Mouse (Mus musculus) cerebellum, adult (tissue): ENCODE results near the gene Pacrg.

ENCODE experiments used
- ATAC-seq: cut with Nextera tagmentation; 2 replicates; pipeline ENCODE4 v1.9.2; 2017; ENCODE audit warnings: mild to moderate bottlenecking, moderate library complexity, mixed read lengths; ENCODE audit not compliant: insufficient number of reproducible peaks, low FRiP score, low TSS enrichment

Pacrg gene

DNA sequence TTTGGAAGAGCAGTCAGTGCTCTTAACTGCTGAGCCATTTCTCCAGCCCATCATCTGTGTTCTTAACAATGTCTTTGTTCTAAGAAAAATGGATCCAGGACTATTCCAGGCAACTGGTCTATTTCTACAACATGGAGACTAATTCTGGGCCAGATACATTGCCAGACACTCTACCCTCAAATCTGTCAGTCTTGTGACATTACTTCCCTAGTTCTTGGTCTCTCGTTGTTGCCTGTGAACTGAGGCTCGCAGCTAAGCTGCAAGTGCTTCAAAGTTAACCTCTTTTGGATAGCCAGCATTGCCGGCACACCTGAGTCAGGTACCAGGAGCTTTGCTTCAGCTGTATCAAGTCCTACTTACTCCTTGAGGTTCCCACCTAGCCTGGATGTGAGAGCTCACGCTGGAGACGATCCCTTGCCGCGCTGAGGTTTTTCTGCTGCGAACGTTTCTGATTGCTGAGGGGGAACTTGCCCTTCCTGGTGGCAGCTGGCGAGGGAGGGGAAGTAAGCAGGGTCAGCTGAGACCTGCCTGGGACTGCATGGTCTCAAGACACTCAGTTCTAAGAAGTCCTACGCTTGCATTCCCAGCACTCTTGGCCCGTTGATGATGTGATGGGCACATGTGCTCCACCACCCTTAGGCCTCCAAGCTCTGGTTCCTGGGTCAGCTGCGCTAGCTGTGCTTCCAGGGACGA lies 447.6 kb downstream of the Pacrg start:
- no peak for ATAC-seq

- peak; percentile 48 for ATAC-seq
These were observed 449.6 kb downstream of the Pacrg start for GRCm38 (mm10) chr17:10390232-10391172.

DNA sequence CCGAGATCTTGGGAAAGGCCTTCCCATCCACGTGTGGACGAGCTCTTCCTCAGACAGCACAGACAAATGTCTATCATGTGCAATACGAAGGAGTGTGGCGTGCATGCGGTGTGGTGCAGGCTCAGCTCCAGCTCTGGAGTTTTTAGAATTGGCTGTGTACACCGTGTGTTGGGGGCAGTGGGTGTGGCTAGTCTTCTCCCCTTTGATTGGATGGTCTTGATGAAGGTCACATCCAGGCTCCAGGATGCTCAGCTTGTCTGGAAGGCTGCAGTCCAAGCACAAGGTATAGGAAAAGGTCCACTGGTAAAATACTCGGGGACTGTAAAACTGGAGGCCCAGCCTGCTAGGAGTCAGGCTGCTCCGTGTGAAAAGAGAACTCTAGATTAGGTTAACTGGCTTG lies 450.4 kb downstream of the Pacrg start:
- ATAC-seq = no peak

DNA sequence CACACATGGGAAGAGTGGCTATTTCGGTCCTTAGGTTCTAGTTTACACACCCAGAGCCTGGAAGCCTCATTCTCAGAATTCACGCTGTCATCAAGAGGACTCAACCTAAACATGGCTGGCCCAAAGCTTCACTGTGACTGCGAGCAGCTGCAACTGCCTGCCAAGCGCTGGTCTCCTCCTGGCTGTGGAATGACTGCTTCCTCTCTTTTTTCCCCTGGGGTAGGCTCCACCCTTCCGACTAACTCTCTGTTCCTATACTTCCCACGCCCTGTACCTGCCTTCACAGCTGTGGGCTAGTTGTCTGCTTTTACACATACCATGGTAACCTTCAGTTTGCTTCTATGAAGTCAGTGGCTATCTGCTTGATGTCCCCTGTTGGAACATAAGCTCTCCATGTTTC lies 453.6 kb downstream of the Pacrg start:
- no peak for ATAC-seq

DNA sequence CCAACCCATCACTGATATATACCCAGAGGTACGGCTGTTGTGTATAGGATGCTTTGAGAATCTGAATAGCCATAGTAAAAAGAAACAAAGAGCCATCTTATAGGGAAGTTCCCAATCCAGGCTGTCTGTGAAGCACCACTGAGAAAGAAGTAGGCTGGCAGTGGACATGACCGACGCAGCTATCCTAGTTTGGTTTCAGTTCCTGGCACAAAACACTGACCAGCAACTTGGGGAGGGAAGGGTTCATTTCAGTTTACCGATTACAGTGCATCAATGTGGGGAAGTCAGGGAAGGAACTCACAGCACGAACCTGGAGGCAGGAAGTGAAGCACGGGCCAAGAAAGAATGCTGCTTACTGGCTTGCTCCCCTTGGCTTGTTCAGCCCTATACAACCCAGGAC lies 456.7 kb downstream of the Pacrg start:
- no peak for ATAC-seq

DNA sequence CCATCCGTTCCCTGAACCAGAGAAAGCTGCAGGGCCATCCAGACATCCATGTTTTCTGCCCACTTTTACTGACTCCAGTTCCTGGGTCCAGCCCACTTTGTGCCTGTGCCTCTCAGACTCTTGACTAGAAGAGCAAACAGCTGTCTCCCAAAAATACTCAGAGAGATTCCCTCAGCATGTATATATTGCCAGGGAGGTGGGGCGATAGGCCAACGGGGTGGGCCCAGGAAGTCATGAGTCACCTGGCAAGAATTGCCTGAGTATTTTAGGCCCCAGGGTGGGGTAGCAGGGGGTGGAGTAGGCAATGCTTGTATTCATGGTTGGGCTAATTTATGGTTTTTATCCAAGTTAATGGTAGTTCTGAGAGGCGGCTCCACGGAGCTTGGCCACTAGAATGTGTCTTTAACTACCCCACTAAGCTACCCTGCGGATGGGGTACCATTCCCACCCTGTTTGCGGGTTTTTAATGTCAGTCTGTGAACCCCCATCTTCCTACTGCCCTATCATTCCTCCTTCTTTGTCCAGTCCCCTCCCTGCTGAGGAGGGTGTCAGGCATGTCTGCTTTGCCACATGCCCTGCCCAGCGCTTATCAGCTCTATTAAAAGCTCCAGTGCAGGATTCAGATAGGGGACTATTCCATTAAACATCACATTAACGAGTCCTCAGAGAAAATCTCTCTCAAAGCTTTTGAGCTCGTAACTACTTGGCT lies 461.5 kb downstream of the Pacrg start:
- ATAC-seq = no peak

GRCm38 (mm10) chr17:10377606-10378005 lies 462.5 kb downstream of the Pacrg start:
- ATAC-seq = no peak

- no peak for ATAC-seq
These were observed 465.8 kb downstream of the Pacrg start for GRCm38 (mm10) chr17:10374316-10374715.

DNA sequence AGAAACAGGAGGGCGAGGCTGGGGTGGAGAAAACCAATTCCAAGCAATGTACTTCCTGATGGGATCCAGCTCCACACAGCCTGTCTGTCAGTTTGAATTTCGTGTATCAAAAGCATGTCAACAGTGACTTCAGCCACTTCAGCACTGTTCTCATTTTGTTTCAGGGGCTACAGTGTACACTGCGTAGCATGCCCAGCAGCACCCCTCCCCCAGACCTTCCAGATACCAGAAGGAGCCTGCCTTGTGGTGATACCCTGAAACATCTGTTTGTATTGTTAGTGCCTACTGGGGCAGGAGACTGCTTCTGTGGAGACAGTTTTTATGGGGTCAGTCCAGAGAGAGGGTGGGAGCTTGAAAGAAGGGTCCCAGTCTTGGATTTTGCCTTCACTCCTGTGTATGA lies 466.4 kb downstream of the Pacrg start:
- ATAC-seq = no peak

GRCm38 (mm10) chr17:10372001-10372785 lies 467.9 kb downstream of the Pacrg start:
- ATAC-seq = no peak

GRCm38 (mm10) chr17:10371472-10371871 lies 468.6 kb downstream of the Pacrg start:
- ATAC-seq = no peak

DNA sequence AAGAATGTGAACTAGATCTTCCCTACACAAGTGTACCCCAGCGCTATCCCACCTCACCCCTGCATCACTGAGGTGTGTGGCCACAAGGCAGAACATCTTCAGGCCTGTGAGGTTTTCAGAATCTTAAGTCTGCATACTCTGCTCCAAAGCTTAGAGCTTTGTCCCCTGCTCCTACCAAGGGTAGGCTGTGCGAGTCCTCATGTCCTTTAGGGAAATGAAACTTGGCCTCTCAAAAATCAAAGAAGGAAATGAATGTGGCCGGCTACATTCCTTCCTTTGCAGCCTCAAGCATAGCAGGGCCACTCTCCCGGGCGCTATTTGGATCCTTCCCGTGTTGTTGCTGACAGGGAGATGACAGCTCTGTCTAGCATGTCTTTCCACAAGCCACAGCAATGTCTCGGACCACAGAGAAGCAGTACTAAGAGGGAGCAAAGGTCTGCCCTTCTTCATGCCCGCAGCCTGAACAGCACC lies 469.4 kb downstream of the Pacrg start:
- no peak for ATAC-seq

DNA sequence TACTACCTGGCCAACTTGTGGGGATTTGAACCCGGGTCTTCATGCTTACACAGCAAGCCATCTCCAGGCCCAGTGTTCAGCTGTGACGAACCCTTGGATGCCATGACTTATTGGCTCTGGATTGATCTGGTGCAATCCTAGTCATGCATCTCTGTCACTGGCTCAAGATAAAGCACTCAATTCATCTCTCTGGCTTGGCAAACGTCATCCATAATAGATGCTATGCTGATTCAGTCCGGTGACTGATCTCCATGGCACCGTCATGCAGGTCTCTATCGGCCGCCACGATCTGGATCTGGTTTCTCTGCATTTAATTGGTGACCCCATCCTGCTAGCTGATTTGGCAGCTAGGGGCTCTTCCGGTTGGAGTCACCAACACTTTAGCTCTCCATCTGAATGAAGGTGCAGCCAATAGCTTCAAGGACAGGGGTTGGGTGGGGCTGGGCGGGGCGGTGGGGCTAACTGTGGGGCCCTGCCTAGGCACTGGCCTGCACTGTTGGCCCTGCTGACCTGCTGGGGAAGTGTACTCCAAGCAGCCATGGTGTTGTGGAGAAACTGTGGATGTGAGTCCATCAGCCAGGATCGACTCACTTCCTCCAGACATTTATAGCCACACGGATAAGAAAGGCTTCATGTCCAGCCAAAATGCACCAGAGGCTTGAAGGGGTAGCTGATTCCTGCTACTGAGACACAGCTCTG lies 470.0 kb downstream of the Pacrg start:
- ATAC-seq = no peak

GRCm38 (mm10) chr17:10367044-10367443 lies 473.1 kb downstream of the Pacrg start:
- ATAC-seq = no peak

GRCm38 (mm10) chr17:10366577-10366976 lies 473.5 kb downstream of the Pacrg start:
- no peak for ATAC-seq

- no peak for ATAC-seq
These were observed 474.3 kb downstream of the Pacrg start for GRCm38 (mm10) chr17:10365501-10366482.

DNA sequence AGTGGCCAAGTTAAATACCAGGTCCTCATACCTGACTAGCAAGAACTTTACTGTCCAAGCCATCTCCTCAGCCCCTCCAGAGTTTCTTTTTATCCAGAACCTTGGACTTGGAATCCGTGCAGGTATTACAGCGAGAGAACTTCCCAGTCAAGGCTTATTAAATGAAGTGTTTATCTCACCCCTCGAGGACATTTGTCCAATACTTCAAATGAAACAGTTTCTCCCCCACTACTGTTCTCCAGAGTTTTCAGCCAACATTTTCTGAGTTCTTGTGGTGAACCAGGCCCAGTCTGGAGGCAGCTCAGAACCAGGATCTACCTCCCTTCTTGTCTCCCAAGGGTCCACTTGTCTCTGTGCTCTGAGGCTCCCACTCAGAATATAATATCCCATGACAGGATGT lies 477.0 kb downstream of the Pacrg start:
- ATAC-seq = no peak

- ATAC-seq = no peak
These were observed 478.2 kb downstream of the Pacrg start for GRCm38 (mm10) chr17:10361882-10362291.
